Mouse (Mus musculus) hindbrain, embryonic 12.5 days (tissue): Measurements from ENCODE around the gene Rims1. TPM values are rescaled to one million over a fixed set of nuclear protein-coding genes. Genes with fewer than 3 reads are reported as not detected.

ENCODE experiments used
- ATAC-seq: fragments of 200-750 bp; cut with Nextera tagmentation; 2 replicates; pipeline ENCODE4 v1.8.0; 2017; ENCODE audit warnings: moderate TSS enrichment; ENCODE audit not compliant: low FRiP score
- H3K27ac ChIP-seq: fragments of 300-500 bp; sonication (generic); 2 replicates; pipeline ENCODE4 v1.5.1; 2016; ENCODE audit warnings: mild to moderate bottlenecking
- H3K27me3 ChIP-seq: fragments of 300-500 bp; sonication (generic); 2 replicates; pipeline ENCODE4 v1.6.1; 2016; ENCODE audit warnings: mild to moderate bottlenecking
- H3K36me3 ChIP-seq: fragments of 300-500 bp; sonication (generic); 2 replicates; pipeline ENCODE4 v1.6.1; 2016; ENCODE audit warnings: mild to moderate bottlenecking
- H3K4me1 ChIP-seq: fragments of 300-500 bp; sonication (generic); 2 replicates; pipeline ENCODE4 v1.6.1; 2016
- H3K4me2 ChIP-seq: fragments of 300-500 bp; sonication (generic); replicated peaks from 2 replicates; pipeline ENCODE4 v1.6.1; 2016; ENCODE audit warnings: mild to moderate bottlenecking
- H3K4me3 ChIP-seq: fragments of 300-500 bp; sonication (generic); 2 replicates; pipeline ENCODE4 v1.5.1; 2016; ENCODE audit warnings: mild to moderate bottlenecking
- H3K9ac ChIP-seq: fragments of 300-500 bp; sonication (generic); 2 replicates; pipeline ENCODE4 v1.6.1; 2016; ENCODE audit warnings: mild to moderate bottlenecking, moderate library complexity
- H3K9me3 ChIP-seq: fragments of 300-500 bp; sonication (generic); replicated peaks from 2 replicates; pipeline ENCODE4 v1.6.1; 2016; ENCODE audit warnings: mild to moderate bottlenecking
- WGBS: fragments of 180-500 bp; shearing (Covaris S2); methylation state at CpG from one replicate; pipeline ENCODE4 v1.1.7; 2016; 5-methylcytosine and 5-hydroxymethylcytosine counted together
- polyA plus RNA-seq: library from polyadenylated mRNA; unstranded; fragments of >200 nt; fragmentation: Nextera tagmentation; extraction: Ambion mirVana; gene quantifications from 2 replicates; pipeline ENCODE4 v1.2.1, GENCODE M21; 2016

Rims1 gene
- polyA plus RNA-seq, 1 experiment from 2014 or later, result 8.9 TPM

GRCm38 (mm10) chr1:22254278-22254677, 551.5 kb downstream of the Rims1 start:
- ATAC-seq, result no peak
- Histone ChIP-seq H3K27me3 (no peaks in the 10 kb centered on the region), H3K9me3 (no peaks in the 10 kb centered on the region), H3K4me3 (no peak overlapping the region), H3K4me2 (no peak overlapping the region), H3K9ac (no peak overlapping the region), H3K27ac (no peak overlapping the region), H3K36me3 (no peaks in the 10 kb centered on the region), H3K4me1 (no peaks in the 10 kb centered on the region)
- WGBS, result 84% methylated on average over 2 of the region's 2 CpGs

GRCm38 (mm10) chr1:22252873-22253272, 552.9 kb downstream of the Rims1 start:
- no peak overlapping the region for H3K27ac ChIP-seq
- H3K4me1 ChIP-seq, result no peaks in the 10 kb centered on the region
- ATAC-seq, result no peak
- no peak overlapping the region for H3K9ac ChIP-seq
- H3K4me3 ChIP-seq, result no peak overlapping the region
- H3K4me2 ChIP-seq, result no peak overlapping the region
- H3K9me3 ChIP-seq, result no peaks in the 10 kb centered on the region
- no peaks in the 10 kb centered on the region for H3K36me3 ChIP-seq
- H3K27me3 ChIP-seq, result no peaks in the 10 kb centered on the region

- Histone ChIP-seq H3K4me1 (no peaks in the 10 kb centered on the region), H3K9ac (no peak overlapping the region), H3K4me2 (no peak overlapping the region), H3K4me3 (no peak overlapping the region), H3K27me3 (no peaks in the 10 kb centered on the region), H3K9me3 (no peaks in the 10 kb centered on the region), H3K27ac (no peak overlapping the region), H3K36me3 (no peaks in the 10 kb centered on the region)
- ATAC-seq, result no peak
Measured at GRCm38 (mm10) chr1:22248898-22249386, 556.9 kb downstream of the Rims1 start.

- Histone ChIP-seq H3K4me3 (no peak overlapping the region), H3K9me3 (no peaks in the 10 kb centered on the region), H3K9ac (no peak overlapping the region), H3K4me2 (no peak overlapping the region), H3K4me1 (no peaks in the 10 kb centered on the region), H3K27ac (no peak overlapping the region), H3K36me3 (no peaks in the 10 kb centered on the region), H3K27me3 (no peaks in the 10 kb centered on the region)
- 87% methylated on average over 2 of the region's 2 CpGs for WGBS
- ATAC-seq, result no peak
Measured at GRCm38 (mm10) chr1:22245748-22246147, 560.0 kb downstream of the Rims1 start.
